Mouse (Mus musculus) spleen, adult 2 months (tissue): ENCODE measurements at regions not wholly inside any gene's neighbourhood (a gene's known extent, or its start where the extent isn't known, plus 50 kb on each side); places are given as distances from the start of the nearest gene placed in this dataset.

ENCODE experiments used
- CTCF ChIP-seq: fragments of 200-500 bp; IDR thresholded peaks from 2 replicates; pipeline ENCODE4 v1.5.1; 2011; ENCODE audit warnings: mild to moderate bottlenecking, inconsistent platforms; ENCODE audit not compliant: insufficient read depth, insufficient read length, insufficient replicate concordance; ENCODE audit errors: extremely low read depth
- POLR2A ChIP-seq: fragments of 200-500 bp; IDR thresholded peaks from 2 replicates; pipeline ENCODE4 v1.6.1; 2011; ENCODE audit warnings: low read depth, low read length, inconsistent platforms

GRCm38 (mm10) chr12:106955778-106956177 lies 532.7 kb upstream of the 3110018I06Rik start:
- TF ChIP-seq POLR2A (no peak), CTCF (no peak)
